Mouse (Mus musculus) ES-Bruce4 (cell line): Measurements from ENCODE around the gene Ino80d.

Experiments
- CTCF ChIP-seq: IDR thresholded peaks from one replicate; pipeline ENCODE4 v1.8.1; 2011; ENCODE audit warnings: low read depth, low read length
- POLR2A ChIP-seq: IDR thresholded peaks from one replicate; pipeline ENCODE4 v1.8.1; 2011; ENCODE audit warnings: low read length; ENCODE audit not compliant: insufficient read depth

DNA sequence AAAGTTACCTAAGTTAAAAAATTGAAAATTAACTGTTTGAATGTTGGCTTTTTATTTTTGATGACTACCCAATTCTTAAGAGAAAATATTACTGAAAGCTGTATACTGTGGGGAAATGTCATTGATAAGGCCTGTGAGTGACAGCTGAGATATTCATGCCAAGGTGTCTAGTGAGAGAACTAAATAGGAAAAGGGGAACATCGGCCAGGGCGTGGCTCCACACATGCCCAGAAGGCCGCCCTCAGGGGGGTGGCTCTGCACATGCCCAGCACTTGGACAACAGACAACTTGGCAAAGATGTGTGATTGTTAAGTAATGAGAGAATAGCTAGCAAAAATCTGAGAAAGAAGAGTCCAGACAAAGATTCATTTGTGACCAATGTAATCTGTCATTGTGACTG, 64.5 kb downstream of the Ino80d start:
- no peak for TF ChIP-seq POLR2A
- no peak for TF ChIP-seq CTCF
